Mouse (Mus musculus) C2C12 (cell line): ENCODE measurements around the gene Orai3. TPM values are rescaled to one million over a fixed set of nuclear protein-coding genes. Genes with fewer than 3 reads are reported as not detected.

Experiments used
- H3K27me3 ChIP-seq: one replicate; pipeline ENCODE4 v1.6.1; 2011; ENCODE audit not compliant: control insufficient read depth, insufficient read depth, insufficient read length
- H3K36me3 ChIP-seq: one replicate; pipeline ENCODE4 v1.6.1; 2011; ENCODE audit not compliant: control insufficient read depth, insufficient read depth
- H3K4me3 ChIP-seq: one replicate; pipeline ENCODE4 v1.5.1; 2011; ENCODE audit warnings: mild to moderate bottlenecking, control low read depth; ENCODE audit not compliant: poor library complexity, insufficient read depth, severe bottlenecking
- H3K79me2 ChIP-seq: one replicate; pipeline ENCODE4 v1.6.1; 2011; ENCODE audit not compliant: control insufficient read depth, insufficient read depth
- H3K79me3 ChIP-seq: one replicate; pipeline ENCODE4 v1.6.1; 2011; ENCODE audit warnings: low read depth, control low read depth
- H3ac ChIP-seq: one replicate; pipeline ENCODE3; 2011; ENCODE audit warnings: low read depth; ENCODE audit not compliant: control insufficient read depth, insufficient read length
- CEBPB ChIP-seq: IDR thresholded peaks from one replicate; pipeline ENCODE4 v1.6.1; 2011; ENCODE audit warnings: low read depth, mild to moderate bottlenecking, control low read depth, moderate library complexity
- CTCF ChIP-seq: IDR thresholded peaks from one replicate; pipeline ENCODE4 v1.5.1; 2011; ENCODE audit not compliant: control insufficient read depth, insufficient read depth, insufficient read length
- FOSL1 ChIP-seq: IDR thresholded peaks from one replicate; pipeline ENCODE4 v1.8.0; 2011; ENCODE audit warnings: mild to moderate bottlenecking, low read length; ENCODE audit not compliant: poor library complexity, insufficient read depth, severe bottlenecking
- MAX ChIP-seq: IDR thresholded peaks from one replicate; pipeline ENCODE4 v1.6.1; 2011; ENCODE audit warnings: mild to moderate bottlenecking, control low read depth
- MYOD1 ChIP-seq: IDR thresholded peaks from one replicate; pipeline ENCODE4 v1.6.1; 2011; ENCODE audit warnings: low read depth; ENCODE audit not compliant: control insufficient read depth, insufficient read length
- MYOG ChIP-seq: IDR thresholded peaks from one replicate; pipeline ENCODE4 v1.6.1; 2011; ENCODE audit not compliant: control insufficient read depth, insufficient read length; ENCODE audit errors: extremely low read depth
- USF1 ChIP-seq: IDR thresholded peaks from one replicate; pipeline ENCODE4 v1.6.1; 2011; ENCODE audit warnings: low read depth, mild to moderate bottlenecking, control low read depth, moderate library complexity
- polyA plus RNA-seq: library from polyadenylated mRNA; unstranded; fragments of >200 nt; fragmentation: generic; extraction: Trizol; gene quantifications from one replicate; pipeline ENCODE4 v1.2.1, GENCODE M21; 2012; ENCODE audit warnings: missing spikeins

The Orai3 gene
- polyA plus RNA-seq, 1 experiment, result 15.0 TPM

- TF ChIP-seq MAX (no peak), USF1 (peak; percentile 79)
- H3K79me3 ChIP-seq, result no peaks in the 10 kb centered on the region
- peak overlapping the region; percentile 55 for H3K4me3 ChIP-seq
- H3K79me2 ChIP-seq, result peaks cover 11% of the 10 kb centered on the region
- H3K36me3 ChIP-seq, result peaks cover 9% of the 10 kb centered on the region
- peak overlapping the region; percentile 62 for H3ac ChIP-seq
- H3K27me3 ChIP-seq, result no peaks in the 10 kb centered on the region
These were observed 24.4 kb upstream of the Orai3 start for GRCm38 (mm10) chr7:127745251-127745651.

DNA sequence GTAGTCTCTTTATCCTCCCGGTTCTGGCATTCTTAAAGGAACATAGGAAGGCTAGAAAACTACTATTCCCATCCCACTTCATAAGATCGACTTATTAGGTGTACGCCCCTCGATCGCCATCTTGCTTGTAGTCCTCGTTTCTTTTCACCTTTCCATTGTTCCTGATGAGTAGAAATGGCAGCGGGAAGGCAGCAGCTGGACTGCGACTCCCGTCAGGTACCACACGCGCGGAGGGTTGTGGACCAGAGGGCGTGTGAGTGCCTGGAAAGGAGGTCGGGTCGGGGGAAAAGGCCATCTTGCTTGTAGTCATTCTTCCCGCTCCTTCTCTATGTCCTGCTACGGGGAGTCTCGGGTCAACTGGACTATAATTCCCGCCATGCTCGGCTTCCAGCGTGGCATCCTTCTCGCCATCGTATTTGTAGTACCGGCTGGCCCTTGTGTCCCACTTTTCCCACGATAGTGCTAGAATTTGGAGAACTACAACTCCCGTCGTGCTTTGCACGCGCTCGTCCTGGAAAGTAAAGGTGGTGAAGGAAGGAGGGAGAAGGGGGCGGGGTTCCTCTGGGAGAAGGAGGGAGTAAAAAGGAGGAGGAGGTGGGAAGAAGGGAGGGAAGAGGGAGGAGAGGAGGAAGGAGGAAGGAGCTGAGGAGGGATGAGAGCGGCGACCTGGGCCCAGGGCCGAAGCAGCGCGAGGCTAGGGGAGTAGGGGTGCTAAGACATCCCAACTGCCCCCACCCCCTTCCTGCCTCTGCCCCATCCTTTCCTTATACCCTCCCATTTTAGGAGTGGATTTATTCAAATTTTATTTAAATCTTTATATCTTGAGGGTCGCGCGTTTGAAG is 23.7 kb upstream of the Orai3 start:
- Histone ChIP-seq H3K79me2 (peaks cover 11% of the 10 kb centered on the region), H3K36me3 (peaks cover 13% of the 10 kb centered on the region), H3K27me3 (no peaks in the 10 kb centered on the region), H3K4me3 (peak overlapping the region; percentile 55), H3K79me3 (no peaks in the 10 kb centered on the region), H3ac (peak overlapping the region; percentile 66)
- no peak for TF ChIP-seq FOSL1
- peak; percentile 13 for TF ChIP-seq MAX

DNA sequence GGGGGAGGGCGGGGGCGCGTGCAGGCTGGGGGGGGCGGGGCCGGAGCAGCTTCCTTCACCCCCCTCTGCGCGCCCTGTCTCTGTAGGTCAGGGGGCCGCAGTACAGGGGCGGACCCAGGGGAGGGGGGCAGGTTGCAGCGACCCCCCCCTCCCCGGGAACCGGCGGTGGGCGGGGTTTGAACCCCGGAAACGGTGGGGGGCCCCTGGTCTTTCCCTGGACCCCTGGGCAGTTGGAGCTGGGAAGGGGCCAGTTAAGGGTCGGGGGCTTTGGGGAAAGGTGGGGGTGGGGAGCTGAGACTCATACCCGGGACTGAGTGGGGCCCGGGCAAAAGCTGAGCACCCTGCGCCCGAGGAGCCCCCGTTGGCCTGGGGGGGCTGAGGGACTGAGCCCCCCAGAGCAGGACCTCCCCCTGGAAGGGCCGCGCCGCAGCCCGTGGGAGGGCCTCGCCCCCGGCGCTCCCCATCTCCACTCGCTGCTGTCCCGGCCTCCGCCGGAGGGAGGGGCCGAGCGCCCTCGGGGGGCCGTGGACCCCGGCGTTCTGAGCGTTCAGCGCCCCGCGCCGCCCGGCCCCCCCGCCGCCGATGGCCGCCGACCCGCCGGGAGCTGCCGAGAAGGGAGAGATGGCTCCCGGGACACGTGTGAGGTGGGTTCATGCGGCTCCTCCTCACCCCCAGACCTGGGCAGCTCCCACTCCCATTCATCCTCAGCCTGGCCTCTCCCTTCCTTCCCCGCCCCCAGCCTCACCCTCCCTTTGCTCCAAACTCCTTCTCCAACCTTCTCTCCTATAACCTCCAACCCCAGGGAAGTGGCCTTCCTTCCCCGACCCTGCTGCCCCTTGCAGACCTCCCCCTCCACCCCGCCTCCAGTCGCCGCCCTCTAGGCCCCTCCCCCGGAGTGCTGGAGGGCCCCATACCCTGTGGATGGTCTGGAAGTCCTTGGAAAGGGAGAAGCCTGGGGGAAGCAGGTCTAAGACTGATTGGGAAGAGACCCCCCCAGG is 22.8 kb upstream of the Orai3 start:
- peaks cover 22% of the 10 kb centered on the region for H3K36me3 ChIP-seq
- peak overlapping the region; percentile 55 for H3K4me3 ChIP-seq
- no peaks in the 10 kb centered on the region for H3K27me3 ChIP-seq
- TF ChIP-seq USF1, result no peak
- TF ChIP-seq FOSL1, result no peak
- TF ChIP-seq MAX, result no peak
- TF ChIP-seq MYOG, result no peak
- no peak for TF ChIP-seq CEBPB
- no peak for TF ChIP-seq MYOD1
- peaks cover 11% of the 10 kb centered on the region for H3K79me2 ChIP-seq
- H3K79me3 ChIP-seq, result no peaks in the 10 kb centered on the region
- H3ac ChIP-seq, result peak overlapping the region; percentile 52

GRCm38 (mm10) chr7:127747559-127748234 is 21.9 kb upstream of the Orai3 start:
- TF ChIP-seq MAX, result no peak
- TF ChIP-seq CEBPB, result no peak
- no peak for TF ChIP-seq MYOG
- no peak for TF ChIP-seq USF1
- no peak for TF ChIP-seq FOSL1
- no peak for TF ChIP-seq MYOD1
- TF ChIP-seq CTCF, result no peak
- peaks cover 11% of the 10 kb centered on the region for H3K79me2 ChIP-seq
- peaks cover 24% of the 10 kb centered on the region for H3K36me3 ChIP-seq
- no peaks in the 10 kb centered on the region for H3K27me3 ChIP-seq
- H3K79me3 ChIP-seq, result no peaks in the 10 kb centered on the region
- peak overlapping the region; percentile 55 for H3K4me3 ChIP-seq
- no peak overlapping the region for H3ac ChIP-seq

DNA sequence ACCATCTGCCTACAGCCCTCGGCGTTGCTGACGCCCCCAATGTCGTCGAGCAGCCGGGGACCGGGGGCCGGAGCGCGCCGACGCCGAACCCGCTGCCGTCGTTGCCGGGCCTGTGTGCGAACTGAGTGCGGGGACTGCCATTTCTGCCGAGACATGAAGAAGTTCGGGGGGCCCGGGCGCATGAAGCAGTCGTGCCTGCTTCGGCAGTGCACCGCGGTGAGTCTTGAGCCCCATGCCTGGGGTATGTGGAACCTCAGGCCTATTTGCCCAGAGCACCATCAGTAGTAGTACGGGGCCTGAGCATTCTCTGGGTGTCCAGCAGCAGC is 21.4 kb upstream of the Orai3 start:
- H3K4me3 ChIP-seq, result no peak overlapping the region
- TF ChIP-seq MAX, result no peak
- no peak for TF ChIP-seq MYOG
- no peak for TF ChIP-seq FOSL1
- no peak for TF ChIP-seq CTCF
- no peak for TF ChIP-seq MYOD1
- TF ChIP-seq CEBPB, result no peak
- TF ChIP-seq USF1, result no peak
- H3K36me3 ChIP-seq, result peaks cover 29% of the 10 kb centered on the region
- H3K79me2 ChIP-seq, result peaks cover 11% of the 10 kb centered on the region
- H3ac ChIP-seq, result no peak overlapping the region
- H3K79me3 ChIP-seq, result no peaks in the 10 kb centered on the region
- no peaks in the 10 kb centered on the region for H3K27me3 ChIP-seq
